Mouse (Mus musculus) testis, adult 2 months (tissue): ENCODE data around the gene Gm9913. TPM values are rescaled to one million over a fixed set of nuclear protein-coding genes. Genes with fewer than 3 reads are reported as not detected.

Experiments used
- H3K27ac ChIP-seq: fragments of 200-500 bp; 2 replicates; pipeline ENCODE4 v1.5.1; 2012; ENCODE audit warnings: low read depth, low read length; ENCODE audit not compliant: control insufficient read depth, insufficient read depth
- H3K27me3 ChIP-seq: fragments of 200-500 bp; 2 replicates; pipeline ENCODE4 v1.6.1; 2012; ENCODE audit warnings: mild to moderate bottlenecking, low read length, moderate library complexity; ENCODE audit not compliant: control insufficient read depth, insufficient read depth
- H3K36me3 ChIP-seq: fragments of 200-500 bp; 2 replicates; pipeline ENCODE4 v1.6.1; 2012; ENCODE audit warnings: mild to moderate bottlenecking, low read length; ENCODE audit not compliant: control insufficient read depth, insufficient read depth
- H3K4me1 ChIP-seq: fragments of 200-500 bp; 2 replicates; pipeline ENCODE4 v1.6.1; 2012; ENCODE audit warnings: low read length; ENCODE audit not compliant: control insufficient read depth, insufficient read depth
- H3K4me3 ChIP-seq: fragments of 200-500 bp; 2 replicates; pipeline ENCODE4 v1.5.1; 2012; ENCODE audit warnings: low read depth, mild to moderate bottlenecking, low read length, moderate library complexity, mixed read lengths; ENCODE audit not compliant: control insufficient read depth
- CTCF ChIP-seq: fragments of 200-500 bp; IDR thresholded peaks from 2 replicates; pipeline ENCODE4 v1.5.1; 2012; ENCODE audit warnings: low read depth, mild to moderate bottlenecking, inconsistent platforms, low read length, moderate library complexity; ENCODE audit not compliant: control insufficient read depth, insufficient read depth, insufficient replicate concordance
- POLR2A ChIP-seq: fragments of 200-500 bp; IDR thresholded peaks from 2 replicates; pipeline ENCODE4 v1.6.1; 2012; ENCODE audit warnings: low read depth, mild to moderate bottlenecking, inconsistent platforms, low read length, moderate library complexity; ENCODE audit not compliant: control insufficient read depth
- polyA plus RNA-seq: library from polyadenylated mRNA; depleted of rRNA; stranded (reverse); fragments of >200 nt; gene quantifications from 2 replicates; pipeline ENCODE4 v1.2.3, GENCODE M21; 2012

The Gm9913 gene
- polyA plus RNA-seq, 1 experiment: 0.04 TPM

DNA sequence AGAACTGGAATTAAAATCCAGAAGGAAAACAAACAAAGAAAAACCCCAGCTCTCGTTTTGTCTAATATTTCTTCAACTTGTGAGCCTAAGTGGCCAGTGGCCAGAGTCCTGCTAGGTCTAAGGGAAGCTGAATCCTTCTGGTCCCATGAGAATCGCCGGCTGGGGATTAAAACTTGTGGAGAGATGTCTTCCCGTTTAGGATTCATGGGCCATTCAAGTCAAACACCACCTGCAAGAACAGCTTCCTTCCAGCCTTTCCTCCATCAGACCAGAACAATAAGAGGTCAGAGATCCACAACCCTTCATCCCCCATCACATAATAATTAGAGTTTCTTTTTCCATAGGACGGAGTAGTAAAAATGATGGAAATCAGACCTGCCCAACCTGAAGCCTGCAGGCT lies 30.2 kb upstream of the Gm9913 start:
- Histone ChIP-seq H3K27ac (no peak overlapping the region), H3K4me1 (no peaks in the 10 kb centered on the region), H3K4me3 (no peak overlapping the region), H3K36me3 (no peaks in the 10 kb centered on the region), H3K27me3 (no peaks in the 10 kb centered on the region)
- TF ChIP-seq CTCF (no peak), POLR2A (no peak)

DNA sequence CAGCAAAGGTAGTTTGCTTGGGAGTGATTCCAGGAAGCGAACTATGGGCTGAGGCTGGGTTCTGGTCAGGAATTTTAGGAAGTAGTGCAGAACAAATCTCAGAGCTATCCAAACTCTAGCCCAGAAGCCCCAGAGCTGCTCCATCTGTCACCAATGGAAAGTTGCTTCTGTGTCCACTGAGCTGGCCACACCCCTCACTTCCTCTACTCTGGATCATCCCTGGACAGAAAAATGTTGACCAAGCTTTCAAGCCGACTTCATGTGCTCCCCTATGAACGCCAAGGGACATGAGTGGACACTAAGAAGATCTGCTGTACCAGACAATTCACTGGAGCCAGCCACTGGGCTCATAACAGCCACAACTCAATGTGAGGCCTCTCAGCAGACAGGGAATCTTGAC lies 28.7 kb upstream of the Gm9913 start:
- peaks cover 6% of the 10 kb centered on the region for H3K4me1 ChIP-seq
- no peak overlapping the region for H3K4me3 ChIP-seq
- no peaks in the 10 kb centered on the region for H3K36me3 ChIP-seq
- no peaks in the 10 kb centered on the region for H3K27me3 ChIP-seq
- no peak overlapping the region for H3K27ac ChIP-seq
- TF ChIP-seq CTCF (no peak), POLR2A (no peak)

GRCm38 (mm10) chr2:125477367-125477766 lies 27.5 kb upstream of the Gm9913 start:
- Histone ChIP-seq H3K4me3 (no peak overlapping the region), H3K27ac (no peak overlapping the region), H3K27me3 (no peaks in the 10 kb centered on the region), H3K4me1 (peaks cover 6% of the 10 kb centered on the region), H3K36me3 (no peaks in the 10 kb centered on the region)
- TF ChIP-seq CTCF: no peak
- no peak for TF ChIP-seq POLR2A

- no peak for TF ChIP-seq POLR2A
- TF ChIP-seq CTCF: no peak
- H3K27ac ChIP-seq: no peak overlapping the region
Observed at GRCm38 (mm10) chr2:125478705-125479104, 26.2 kb upstream of the Gm9913 start.

GRCm38 (mm10) chr2:125480057-125480456 lies 24.8 kb upstream of the Gm9913 start:
- Histone ChIP-seq H3K27me3 (no peaks in the 10 kb centered on the region), H3K4me3 (no peak overlapping the region), H3K4me1 (peaks cover 6% of the 10 kb centered on the region), H3K36me3 (no peaks in the 10 kb centered on the region), H3K27ac (no peak overlapping the region)
- TF ChIP-seq POLR2A (no peak), CTCF (no peak)

More at GRCm38 (mm10) chr2:125478705-125479104, 26.2 kb upstream of the Gm9913 start:
- no peaks in the 10 kb centered on the region for H3K36me3 ChIP-seq
- no peaks in the 10 kb centered on the region for H3K27me3 ChIP-seq
- peaks cover 6% of the 10 kb centered on the region for H3K4me1 ChIP-seq
- no peak overlapping the region for H3K4me3 ChIP-seq

DNA sequence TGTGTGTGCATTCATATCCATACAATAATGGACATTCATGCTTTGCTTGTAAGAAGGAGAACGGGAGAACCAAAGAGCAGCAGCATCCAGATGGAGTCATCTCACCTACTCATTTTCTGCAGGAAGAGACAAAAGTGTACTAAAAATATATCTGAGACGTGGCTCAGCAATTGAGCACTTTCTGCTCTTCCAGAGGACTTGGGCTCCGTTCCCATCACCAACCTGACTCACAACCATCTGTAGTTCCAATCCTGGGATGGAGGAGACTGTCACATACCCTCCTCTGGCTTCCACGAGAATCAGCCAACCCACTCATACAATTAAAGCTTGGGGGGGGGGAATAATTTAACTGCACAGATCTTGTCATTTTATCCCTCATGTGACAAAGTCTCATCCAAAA lies 23.8 kb upstream of the Gm9913 start:
- Histone ChIP-seq H3K27me3 (no peaks in the 10 kb centered on the region), H3K27ac (no peak overlapping the region)
- no peak for TF ChIP-seq CTCF
- TF ChIP-seq POLR2A: no peak

DNA sequence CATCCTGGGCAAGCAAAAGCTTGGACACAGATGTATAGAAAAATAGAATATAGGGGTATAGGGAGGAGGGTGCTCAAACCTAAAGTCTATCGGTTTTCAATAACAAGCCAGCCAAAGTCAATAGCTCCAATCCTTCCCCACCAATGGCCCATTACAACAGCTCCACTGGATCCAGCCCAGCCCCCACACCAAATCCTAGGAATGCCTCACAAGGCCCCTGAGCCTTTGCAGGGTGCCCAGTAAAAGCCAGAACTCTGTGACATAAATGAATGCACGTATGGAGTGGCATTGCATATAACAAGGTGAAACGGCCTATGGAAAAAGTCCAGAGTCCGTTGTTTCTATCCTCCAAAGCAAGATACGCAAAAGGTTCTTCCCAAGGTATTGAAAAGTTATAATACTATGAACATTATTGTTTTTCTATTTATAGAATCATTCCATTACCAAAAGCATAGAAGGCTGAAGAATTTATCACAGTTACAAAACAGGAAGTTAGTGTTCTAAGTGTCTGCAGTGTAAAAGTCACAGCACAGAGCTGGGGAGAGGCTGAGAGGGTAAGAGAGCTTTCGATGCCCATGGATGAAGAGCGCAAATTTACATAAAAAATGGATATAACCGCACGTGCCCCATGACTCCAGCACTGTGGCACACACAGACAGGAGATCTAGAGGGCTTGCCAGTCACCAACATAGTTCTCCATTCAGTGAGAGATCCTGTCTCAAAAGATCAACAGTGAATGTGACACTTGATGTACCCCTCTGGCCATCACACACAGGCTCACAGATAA lies 23.2 kb upstream of the Gm9913 start:
- no peak overlapping the region for H3K27ac ChIP-seq

More for the DNA sequence above, 23.8 kb upstream of the Gm9913 start:
- H3K4me1 ChIP-seq: peaks cover 6% of the 10 kb centered on the region
- no peak overlapping the region for H3K4me3 ChIP-seq
- no peaks in the 10 kb centered on the region for H3K36me3 ChIP-seq

DNA sequence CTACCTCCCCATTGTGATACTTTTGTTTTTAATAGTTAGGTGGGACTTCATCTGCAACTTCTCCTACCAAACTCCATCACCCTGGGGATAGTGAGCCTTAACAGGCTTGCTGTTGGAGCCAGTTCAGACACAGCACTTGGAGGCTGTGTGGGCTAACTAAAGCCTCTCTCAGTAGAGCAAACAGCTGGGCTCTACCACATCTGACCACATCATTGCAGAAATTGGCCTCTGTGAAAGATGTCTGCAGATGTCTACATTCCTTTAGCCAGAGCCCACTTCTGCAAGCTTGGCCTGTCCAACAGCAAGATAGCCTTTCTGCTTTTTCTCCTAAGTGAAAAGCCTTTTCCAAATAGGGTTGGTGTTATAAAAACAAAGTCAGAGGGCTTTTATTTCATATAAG lies 20.7 kb upstream of the Gm9913 start:
- Histone ChIP-seq H3K36me3 (no peaks in the 10 kb centered on the region), H3K27me3 (no peaks in the 10 kb centered on the region), H3K4me1 (peaks cover 6% of the 10 kb centered on the region), H3K27ac (no peak overlapping the region), H3K4me3 (no peak overlapping the region)
- no peak for TF ChIP-seq CTCF

More for the DNA sequence above, 23.2 kb upstream of the Gm9913 start:
- Histone ChIP-seq H3K4me1 (peaks cover 6% of the 10 kb centered on the region), H3K27me3 (no peaks in the 10 kb centered on the region), H3K36me3 (no peaks in the 10 kb centered on the region), H3K4me3 (no peak overlapping the region)
- TF ChIP-seq POLR2A (no peak), CTCF (no peak)
